Mouse (Mus musculus) retina, postnatal 1 day (tissue): ENCODE measurements around the gene Wdr90.
"Not testable (repeated sequence)": the region's sequence is repeated elsewhere in the genome, so short reads cannot be mapped to it uniquely, and the experiment has no call there.

ENCODE experiments used
- DNase-seq: peaks from one replicate; pipeline ENCODE4 v3.0.0-alpha.2; 2012

Wdr90 gene

GRCm38 (mm10) chr17:25876347-25876915, 15.1 kb upstream of the Wdr90 start:
- DNase-seq = no peak

GRCm38 (mm10) chr17:25875171-25876136, 14.2 kb upstream of the Wdr90 start:
- peak; percentile 92 for DNase-seq

- DNase-seq = peak; percentile 91
Observed at GRCm38 (mm10) chr17:25874721-25875170, 13.4 kb upstream of the Wdr90 start, which contains the start of gene Mettl26. TSS of gene Mettl26 (plus strand) at chr17:25875074.

- DNase-seq = no peak
Observed at GRCm38 (mm10) chr17:25874148-25874720, 12.9 kb upstream of the Wdr90 start.

GRCm38 (mm10) chr17:25873405-25874147, 12.3 kb upstream of the Wdr90 start:
- no peak for DNase-seq

GRCm38 (mm10) chr17:25872676-25873075, 11.4 kb upstream of the Wdr90 start:
- DNase-seq = no peak

GRCm38 (mm10) chr17:25871566-25871965, 10.3 kb upstream of the Wdr90 start:
- not testable (repeated sequence) for DNase-seq

GRCm38 (mm10) chr17:25869954-25870353, 8.7 kb upstream of the Wdr90 start:
- no peak for DNase-seq

- DNase-seq = no peak
Observed at GRCm38 (mm10) chr17:25869498-25869897, 8.2 kb upstream of the Wdr90 start.

GRCm38 (mm10) chr17:25868601-25869191, 7.4 kb upstream of the Wdr90 start, which contains the start of gene Mcrip2:
TSS of gene Mcrip2 (minus strand) at chr17:25868764.
- DNase-seq = peak; percentile 87

GRCm38 (mm10) chr17:25867836-25868600, 6.7 kb upstream of the Wdr90 start:
- peak; percentile 57 for DNase-seq

GRCm38 (mm10) chr17:25867509-25867835, 6.2 kb upstream of the Wdr90 start:
- no peak for DNase-seq

GRCm38 (mm10) chr17:25866172-25866571, 4.9 kb upstream of the Wdr90 start:
- no peak for DNase-seq

GRCm38 (mm10) chr17:25865288-25865687, 4.0 kb upstream of the Wdr90 start:
- DNase-seq = no peak

GRCm38 (mm10) chr17:25864311-25864710, 3.0 kb upstream of the Wdr90 start:
- no peak for DNase-seq

GRCm38 (mm10) chr17:25863681-25864080, 2.4 kb upstream of the Wdr90 start:
- DNase-seq = no peak

GRCm38 (mm10) chr17:25861704-25862612, 657 bp upstream of the Wdr90 start:
- no peak for DNase-seq

GRCm38 (mm10) chr17:25860229-25860628, 1.1 kb downstream of the Wdr90 start:
- no peak for DNase-seq

GRCm38 (mm10) chr17:25844396-25844901, 16.9 kb downstream of the Wdr90 start, which contains the start of gene Rhot2:
TSS of gene Rhot2 (minus strand) at chr17:25844851.
- DNase-seq = peak; percentile 97
